Mouse (Mus musculus) granulocyte monocyte progenitor cell, adult 5-6 weeks (primary cell): Measurements from ENCODE around the gene Defb13. TPM values are rescaled to one million over a fixed set of nuclear protein-coding genes. Genes with fewer than 3 reads are reported as not detected.

Experiments
- total RNA-seq, 2 experiments: library from RNA; stranded (forward) in 1 of 2; stranded (reverse) in 1 of 2; fragments of 200-712, 200-1000 nt in 1 of 2; fragments of >200 nt in 1 of 2; fragmentation: Nextera tagmentation in 1 of 2; gene quantifications; 2 replicates each; pipeline ENCODE4 v1.2.3; 2014 to 2017

The Defb13 gene
- total RNA-seq, 2 experiments from 2014 or later, result not detected

Other genes starting within 250 kb of the Defb13 start
- gene AY761184, start 243.1 kb upstream of the Defb13 start, total RNA-seq (2014; fragmentation: Nextera tagmentation), result not detected in 2 replicates
- not detected in 2 replicates for gene AY761184, start 243.1 kb upstream of the Defb13 start, total RNA-seq (2017)
- not detected in 2 replicates for gene Defa24, start 212.3 kb upstream of the Defb13 start, total RNA-seq (2014; fragmentation: Nextera tagmentation)
- not detected in 2 replicates for gene Defa24, start 212.3 kb upstream of the Defb13 start, total RNA-seq (2017)
- gene Defb50, start 123.2 kb upstream of the Defb13 start, total RNA-seq (2014; fragmentation: Nextera tagmentation), result not detected in 2 replicates
- gene Defb50, start 123.2 kb upstream of the Defb13 start, total RNA-seq (2017), result not detected in 2 replicates
- not detected in 2 replicates for gene Defb2, start 106.8 kb upstream of the Defb13 start, total RNA-seq (2014; fragmentation: Nextera tagmentation)
- gene Defb2, start 106.8 kb upstream of the Defb13 start, total RNA-seq (2017), result not detected in 2 replicates
- not detected in 2 replicates for gene Defb10, start 87.9 kb upstream of the Defb13 start, total RNA-seq (2014; fragmentation: Nextera tagmentation)
- gene Defb10, start 87.9 kb upstream of the Defb13 start, total RNA-seq (2017), result not detected in 2 replicates
- not detected in 2 replicates for gene Defb9, start 61.3 kb upstream of the Defb13 start, total RNA-seq (2014; fragmentation: Nextera tagmentation)
- not detected in 2 replicates for gene Defb9, start 61.3 kb upstream of the Defb13 start, total RNA-seq (2017)
- not detected in 2 replicates for gene Defb11, start 40.4 kb upstream of the Defb13 start, total RNA-seq (2014; fragmentation: Nextera tagmentation)
- gene Defb11, start 40.4 kb upstream of the Defb13 start, total RNA-seq (2017), result not detected in 2 replicates
- gene Defb15, start 14.1 kb upstream of the Defb13 start, total RNA-seq (2014; fragmentation: Nextera tagmentation), result not detected in 2 replicates
- gene Defb15, start 14.1 kb upstream of the Defb13 start, total RNA-seq (2017), result not detected in 2 replicates
- gene Defb35, start 8.4 kb upstream of the Defb13 start, total RNA-seq (2014; fragmentation: Nextera tagmentation), result not detected in 2 replicates
- not detected in 2 replicates for gene Defb35, start 8.4 kb upstream of the Defb13 start, total RNA-seq (2017)
- not detected in 2 replicates for gene Fam90a1a, start 12.0 kb downstream of the Defb13 start, total RNA-seq (2014; fragmentation: Nextera tagmentation)
- gene Fam90a1a, start 12.0 kb downstream of the Defb13 start, total RNA-seq (2017), result not detected in 2 replicates
- not detected in 2 replicates for gene Ccdc70, start 23.0 kb downstream of the Defb13 start, total RNA-seq (2014; fragmentation: Nextera tagmentation)
- gene Ccdc70, start 23.0 kb downstream of the Defb13 start, total RNA-seq (2017), result not detected in 2 replicates
- 0.32 and 0.53 TPM in 2 replicates for gene Atp7b, start 113.5 kb downstream of the Defb13 start, total RNA-seq (2014; fragmentation: Nextera tagmentation)
- gene Atp7b, start 113.5 kb downstream of the Defb13 start, total RNA-seq (2017), result 0.22 and 0.31 TPM in 2 replicates
- gene Alg11, start 114.0 kb downstream of the Defb13 start, total RNA-seq (2014; fragmentation: Nextera tagmentation), result 9.6 and 11.4 TPM in 2 replicates
- 13.5 and 19.4 TPM in 2 replicates for gene Alg11, start 114.0 kb downstream of the Defb13 start, total RNA-seq (2017)
- gene Nek5, start 178.3 kb downstream of the Defb13 start, total RNA-seq (2014; fragmentation: Nextera tagmentation), result not detected in 2 replicates
- gene Nek5, start 178.3 kb downstream of the Defb13 start, total RNA-seq (2017), result not detected in 2 replicates
- 1.1 and 1.9 TPM in 2 replicates for gene Nek3, start 219.7 kb downstream of the Defb13 start, total RNA-seq (2014; fragmentation: Nextera tagmentation)
- 3.1 and 7.2 TPM in 2 replicates for gene Nek3, start 219.7 kb downstream of the Defb13 start, total RNA-seq (2017)
- 35.7 and 43.3 TPM in 2 replicates for gene Ckap2, start 239.1 kb downstream of the Defb13 start, total RNA-seq (2014; fragmentation: Nextera tagmentation)
- 32.7 and 39.6 TPM in 2 replicates for gene Ckap2, start 239.1 kb downstream of the Defb13 start, total RNA-seq (2017)
- 30.2 and 45.5 TPM in 2 replicates for gene Vps36, start 246.0 kb downstream of the Defb13 start, total RNA-seq (2014; fragmentation: Nextera tagmentation)
- gene Vps36, start 246.0 kb downstream of the Defb13 start, total RNA-seq (2017), result 44.6 and 50.3 TPM in 2 replicates